Mouse (Mus musculus): Measurements from ENCODE around the gene Rflnb.

GRCm38 (mm10) chr11:76040761-76041376 lies 13.3 kb upstream of the Rflnb start:
- TF ChIP-seq POLR2A (IDR thresholded peaks at IDR 0.05; ENCODE audit: low read depth, low read length): no peak
- TF ChIP-seq CTCF (conservative IDR thresholded peaks at IDR 0.05; ENCODE audit: insufficient read depth, insufficient read length, low read depth, low read length): no peak

Data from kidney, adult 2 months (tissue).